Mouse (Mus musculus) C2C12 (cell line): ENCODE measurements at regions not wholly inside any gene's neighbourhood (a gene's known extent, or its start where the extent isn't known, plus 50 kb on each side); places are given as distances from the start of the nearest gene placed in this dataset.

Source experiments
- H3K27me3 ChIP-seq: one replicate; pipeline ENCODE4 v1.6.1; 2011; ENCODE audit not compliant: control insufficient read depth, insufficient read depth, insufficient read length
- H3K36me3 ChIP-seq: one replicate; pipeline ENCODE4 v1.6.1; 2011; ENCODE audit not compliant: control insufficient read depth, insufficient read depth
- H3K4me3 ChIP-seq: one replicate; pipeline ENCODE4 v1.5.1; 2011; ENCODE audit warnings: mild to moderate bottlenecking, control low read depth; ENCODE audit not compliant: poor library complexity, insufficient read depth, severe bottlenecking
- H3K79me2 ChIP-seq: one replicate; pipeline ENCODE4 v1.6.1; 2011; ENCODE audit not compliant: control insufficient read depth, insufficient read depth
- H3K79me3 ChIP-seq: one replicate; pipeline ENCODE4 v1.6.1; 2011; ENCODE audit warnings: low read depth, control low read depth
- H3ac ChIP-seq: one replicate; pipeline ENCODE3; 2011; ENCODE audit warnings: low read depth; ENCODE audit not compliant: control insufficient read depth, insufficient read length
- CEBPB ChIP-seq: IDR thresholded peaks from one replicate; pipeline ENCODE4 v1.6.1; 2011; ENCODE audit warnings: low read depth, mild to moderate bottlenecking, control low read depth, moderate library complexity
- CTCF ChIP-seq: IDR thresholded peaks from one replicate; pipeline ENCODE4 v1.5.1; 2011; ENCODE audit not compliant: control insufficient read depth, insufficient read depth, insufficient read length
- FOSL1 ChIP-seq: IDR thresholded peaks from one replicate; pipeline ENCODE4 v1.8.0; 2011; ENCODE audit warnings: mild to moderate bottlenecking, low read length; ENCODE audit not compliant: poor library complexity, insufficient read depth, severe bottlenecking
- MAX ChIP-seq: IDR thresholded peaks from one replicate; pipeline ENCODE4 v1.6.1; 2011; ENCODE audit warnings: mild to moderate bottlenecking, control low read depth
- MYOD1 ChIP-seq: IDR thresholded peaks from one replicate; pipeline ENCODE4 v1.6.1; 2011; ENCODE audit warnings: low read depth; ENCODE audit not compliant: control insufficient read depth, insufficient read length
- MYOG ChIP-seq: IDR thresholded peaks from one replicate; pipeline ENCODE4 v1.6.1; 2011; ENCODE audit not compliant: control insufficient read depth, insufficient read length; ENCODE audit errors: extremely low read depth
- USF1 ChIP-seq: IDR thresholded peaks from one replicate; pipeline ENCODE4 v1.6.1; 2011; ENCODE audit warnings: low read depth, mild to moderate bottlenecking, control low read depth, moderate library complexity

DNA sequence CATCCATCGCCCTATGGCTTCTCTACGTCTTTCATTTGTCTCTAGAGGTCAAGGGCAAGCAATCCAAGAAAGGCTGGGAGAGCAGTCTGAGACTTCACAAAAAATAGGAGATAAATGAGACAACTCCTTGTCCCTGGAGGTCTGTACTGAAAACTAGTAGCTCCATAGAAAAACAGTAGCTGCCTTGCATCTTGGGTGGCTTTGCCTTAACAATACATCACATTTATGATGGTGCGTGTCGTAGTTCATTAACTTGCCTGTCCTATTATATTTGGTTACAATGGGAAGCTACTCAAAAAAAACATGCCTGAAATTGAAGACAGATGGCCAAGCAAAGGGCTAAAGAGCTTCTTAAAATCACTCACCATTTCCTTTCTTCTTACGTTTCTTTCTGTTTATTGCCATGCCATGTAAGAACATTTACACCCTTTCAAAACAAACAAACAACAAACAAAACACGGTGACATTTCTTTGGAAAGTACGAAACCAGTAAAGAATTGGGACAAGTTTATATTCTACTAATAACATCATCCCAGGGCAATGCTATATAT, 211.2 kb upstream of the Hhip start:
- Histone ChIP-seq H3ac (no peak overlapping the region), H3K79me2 (no peaks in the 10 kb centered on the region), H3K4me3 (no peak overlapping the region), H3K27me3 (no peaks in the 10 kb centered on the region), H3K79me3 (no peaks in the 10 kb centered on the region), H3K36me3 (no peaks in the 10 kb centered on the region)
- TF ChIP-seq MYOG (no peak), USF1 (no peak), CTCF (no peak), MAX (no peak), MYOD1 (no peak), CEBPB (no peak), FOSL1 (no peak)

DNA sequence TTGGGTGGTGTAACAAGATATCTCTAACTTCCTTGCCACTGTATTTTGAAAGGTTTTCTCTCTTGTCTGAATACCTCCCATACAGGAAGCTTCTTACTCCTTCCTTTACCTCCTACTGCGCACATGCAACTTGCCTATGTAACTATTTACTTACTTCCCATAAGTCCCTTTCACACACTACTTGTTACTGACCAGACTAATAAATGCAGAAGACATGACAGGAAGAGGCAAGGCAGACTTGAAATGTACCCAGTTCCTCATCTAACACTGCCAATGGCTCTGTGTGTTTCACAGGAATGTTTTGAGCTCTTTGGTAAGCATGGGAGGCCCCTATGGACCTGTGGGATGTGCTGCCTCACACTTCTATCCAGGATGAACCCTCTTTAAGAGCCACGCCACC, 207.1 kb upstream of the Hhip start:
- Histone ChIP-seq H3K79me2 (no peaks in the 10 kb centered on the region), H3K27me3 (no peaks in the 10 kb centered on the region), H3ac (no peak overlapping the region), H3K36me3 (no peaks in the 10 kb centered on the region), H3K4me3 (no peak overlapping the region), H3K79me3 (no peaks in the 10 kb centered on the region)
- TF ChIP-seq MYOD1: no peak
- no peak for TF ChIP-seq CTCF
- TF ChIP-seq USF1: no peak
- TF ChIP-seq MAX: no peak
- TF ChIP-seq FOSL1: no peak
- no peak for TF ChIP-seq MYOG

DNA sequence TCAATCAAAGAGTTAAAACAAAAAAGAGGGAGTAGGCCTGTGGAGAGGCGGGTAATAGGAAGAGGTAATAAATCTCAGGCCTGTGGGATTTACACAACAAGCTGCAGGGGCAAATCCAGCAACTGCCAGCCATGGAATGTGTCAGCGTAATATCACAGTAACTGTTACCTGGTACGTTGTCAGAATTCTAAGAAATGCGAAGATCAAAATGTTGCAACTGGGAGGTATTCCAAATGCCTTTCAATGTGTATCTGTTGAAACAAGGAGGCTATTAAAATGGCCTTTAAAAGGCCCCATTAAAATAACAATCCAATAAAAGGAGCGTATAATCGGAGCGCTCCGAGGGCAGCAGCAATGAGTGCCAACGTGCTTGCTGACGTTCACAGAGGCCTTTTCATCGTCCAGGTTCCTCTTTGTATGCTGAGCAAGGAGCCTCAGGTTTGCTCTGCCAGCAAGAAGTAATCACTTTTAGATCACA, 205.7 kb upstream of the Hhip start:
- TF ChIP-seq CEBPB: no peak
- TF ChIP-seq MAX: no peak
- no peak for TF ChIP-seq FOSL1
- TF ChIP-seq MYOG: no peak
- no peak for TF ChIP-seq CTCF
- TF ChIP-seq USF1: no peak
- TF ChIP-seq MYOD1: no peak
- Histone ChIP-seq H3K27me3 (no peaks in the 10 kb centered on the region), H3K79me3 (no peaks in the 10 kb centered on the region), H3K4me3 (no peak overlapping the region), H3K36me3 (no peaks in the 10 kb centered on the region), H3K79me2 (no peaks in the 10 kb centered on the region), H3ac (no peak overlapping the region)

DNA sequence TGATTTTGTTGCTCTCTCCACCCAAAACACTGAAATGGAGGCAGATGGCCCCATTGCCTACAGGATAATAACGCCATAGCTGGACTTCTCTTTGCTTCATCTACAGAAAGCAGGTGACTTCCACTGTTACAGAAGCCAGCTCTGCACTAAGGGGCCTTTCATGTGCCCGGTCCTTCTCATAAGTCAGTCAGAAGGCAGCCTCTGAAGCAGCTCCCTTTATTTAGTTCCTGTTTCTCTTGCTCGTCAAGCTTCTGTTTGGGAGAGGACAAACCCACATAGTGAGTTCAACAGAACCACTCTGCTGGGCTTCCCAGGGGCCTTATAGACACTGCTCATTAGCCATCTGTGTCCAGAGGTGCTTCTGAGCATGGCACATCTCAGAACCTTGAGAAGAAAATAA, 205.1 kb upstream of the Hhip start:
- no peak for TF ChIP-seq MYOD1
- TF ChIP-seq MAX: no peak
- Histone ChIP-seq H3K4me3 (no peak overlapping the region), H3K36me3 (no peaks in the 10 kb centered on the region), H3K79me2 (no peaks in the 10 kb centered on the region), H3K27me3 (no peaks in the 10 kb centered on the region), H3ac (no peak overlapping the region), H3K79me3 (no peaks in the 10 kb centered on the region)

DNA sequence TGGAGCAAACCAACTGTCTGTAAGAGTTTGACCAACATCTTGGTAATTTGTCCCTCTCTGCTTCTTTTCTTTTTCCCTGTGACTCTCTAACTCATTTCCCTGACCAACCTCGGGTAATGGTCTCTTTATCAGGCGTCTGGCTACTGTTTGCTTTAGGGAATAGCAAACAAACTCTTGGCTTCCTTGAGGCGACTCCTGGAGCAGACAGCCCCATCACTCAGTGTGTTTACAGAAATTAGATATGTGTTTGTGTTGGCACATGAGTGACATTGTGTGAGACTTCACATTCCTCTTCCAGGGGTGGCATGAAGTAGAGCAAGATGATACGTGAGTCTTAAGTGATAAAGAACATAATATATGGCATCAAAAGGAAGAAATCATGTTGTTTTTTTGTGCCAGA, 195.7 kb upstream of the Hhip start:
- Histone ChIP-seq H3K79me3 (no peaks in the 10 kb centered on the region), H3K4me3 (no peak overlapping the region), H3ac (no peak overlapping the region), H3K36me3 (no peaks in the 10 kb centered on the region), H3K27me3 (no peaks in the 10 kb centered on the region), H3K79me2 (no peaks in the 10 kb centered on the region)
- no peak for TF ChIP-seq CTCF
- no peak for TF ChIP-seq CEBPB
- no peak for TF ChIP-seq USF1
- no peak for TF ChIP-seq FOSL1
- TF ChIP-seq MAX: no peak
- TF ChIP-seq MYOD1: no peak
- no peak for TF ChIP-seq MYOG

DNA sequence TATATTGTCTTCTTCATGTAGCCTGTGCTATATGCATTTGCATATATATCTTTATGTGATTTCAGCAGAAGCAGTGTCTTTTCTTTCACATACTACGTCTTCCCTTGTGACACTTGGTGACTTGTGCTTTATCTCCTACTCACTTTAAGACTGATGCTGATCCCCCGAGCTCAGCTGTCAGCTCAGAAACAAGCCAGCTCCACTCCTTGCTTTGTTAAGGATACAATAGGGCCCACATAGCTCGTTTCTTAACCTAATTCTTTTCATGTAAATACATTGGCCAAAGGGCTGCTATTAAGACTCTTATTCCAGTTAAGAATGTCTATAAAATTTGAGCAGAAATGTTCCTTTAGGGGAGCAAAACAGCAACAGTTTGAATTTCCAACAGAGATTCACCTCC, 193.8 kb upstream of the Hhip start:
- TF ChIP-seq CEBPB (no peak), USF1 (no peak), MYOD1 (no peak), FOSL1 (no peak), CTCF (no peak), MYOG (no peak), MAX (no peak)
- no peaks in the 10 kb centered on the region for H3K79me2 ChIP-seq
- no peak overlapping the region for H3K4me3 ChIP-seq
- H3K27me3 ChIP-seq: no peaks in the 10 kb centered on the region
- no peaks in the 10 kb centered on the region for H3K36me3 ChIP-seq
- no peak overlapping the region for H3ac ChIP-seq
- no peaks in the 10 kb centered on the region for H3K79me3 ChIP-seq
